Mouse (Mus musculus): ENCODE measurements around the gene Foxp1.

The Foxp1 gene

GRCm38 (mm10) chr6:99519806-99520675, 2.5 kb downstream of the Foxp1 start:
- peak in 1 of 2 experiments; percentile 23 for DNase-seq

- no peak for DNase-seq
Measured at GRCm38 (mm10) chr6:99519052-99519451, 3.5 kb downstream of the Foxp1 start.

- no peak for DNase-seq
Measured at GRCm38 (mm10) chr6:99515667-99516199, 6.8 kb downstream of the Foxp1 start.

GRCm38 (mm10) chr6:99511862-99512261, 10.7 kb downstream of the Foxp1 start:
- DNase-seq = no peak

GRCm38 (mm10) chr6:99509189-99509592, 13.3 kb downstream of the Foxp1 start:
- DNase-seq = no peak

- no peak for DNase-seq
Measured at GRCm38 (mm10) chr6:99506816-99507215, 15.7 kb downstream of the Foxp1 start.

- no peak for DNase-seq
Measured at GRCm38 (mm10) chr6:99503741-99504140, 18.8 kb downstream of the Foxp1 start.

GRCm38 (mm10) chr6:99502727-99503126, 19.8 kb downstream of the Foxp1 start:
- no peak for DNase-seq

GRCm38 (mm10) chr6:99502314-99502713, 20.2 kb downstream of the Foxp1 start:
- DNase-seq = no peak

GRCm38 (mm10) chr6:99500570-99501270, 21.8 kb downstream of the Foxp1 start:
- DNase-seq = no peak

- no peak for DNase-seq
Measured at GRCm38 (mm10) chr6:99498082-99498481, 24.4 kb downstream of the Foxp1 start.

- no peak for DNase-seq
Measured at GRCm38 (mm10) chr6:99496114-99496513, 26.4 kb downstream of the Foxp1 start.

GRCm38 (mm10) chr6:99492937-99493336, 29.6 kb downstream of the Foxp1 start:
- DNase-seq = no peak

GRCm38 (mm10) chr6:99491979-99492544, 30.5 kb downstream of the Foxp1 start:
- no peak for DNase-seq

GRCm38 (mm10) chr6:99491146-99491545, 31.4 kb downstream of the Foxp1 start:
- no peak for DNase-seq

- no peak for DNase-seq
Measured at GRCm38 (mm10) chr6:99489900-99490648, 32.4 kb downstream of the Foxp1 start.

- no peak for DNase-seq
Measured at GRCm38 (mm10) chr6:99489423-99489822, 33.1 kb downstream of the Foxp1 start.

GRCm38 (mm10) chr6:99485884-99486640, 36.5 kb downstream of the Foxp1 start:
- DNase-seq = no peak

GRCm38 (mm10) chr6:99485217-99485883, 37.2 kb downstream of the Foxp1 start:
- peak; percentile 43 to 45 for DNase-seq

GRCm38 (mm10) chr6:99484884-99485216, 37.7 kb downstream of the Foxp1 start:
- DNase-seq = no peak

GRCm38 (mm10) chr6:99484197-99484725, 38.3 kb downstream of the Foxp1 start:
- no peak for DNase-seq

Data from kidney, adult 8-10 months (tissue).